In the genomic region with DNA sequence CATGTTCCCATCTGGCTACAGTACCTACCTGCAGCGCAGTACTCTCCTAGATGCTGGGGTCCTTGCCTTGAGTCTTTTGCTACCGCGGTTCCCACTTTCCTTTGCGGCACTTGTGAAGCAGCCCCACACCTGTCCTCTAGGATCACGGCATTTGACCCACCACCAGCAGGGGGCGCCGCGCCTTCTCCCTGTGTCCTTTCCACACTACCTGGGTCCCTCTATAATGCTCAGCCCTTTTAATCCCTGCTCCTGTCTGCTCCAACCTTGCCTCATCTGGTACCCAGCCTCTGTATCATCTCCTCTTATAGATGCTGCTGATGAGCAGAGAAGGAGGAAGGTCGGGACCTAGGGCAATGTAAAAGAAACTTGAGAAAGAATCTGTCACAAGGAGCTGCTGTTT, we compare ENCODE assay signal across 8 mouse cellular contexts. TPM values are rescaled to one million over a fixed set of nuclear protein-coding genes. Genes with fewer than 3 reads are reported as not detected.
DNase-seq lines count a peak whose midpoint lies in the region; ATAC-seq and TF ChIP-seq lines count a peak whose summit lies in the region.

No protein-coding gene starts in this region.

- no peaks in the 10 kb centered on the region for H3K9me3 ChIP-seq in liver, embryonic 12.5 days (replicated peaks)
- no peaks in the 10 kb centered on the region for H3K9me3 ChIP-seq in lung, postnatal 0 days (ENCODE audit: low read length)
- no peaks in the 10 kb centered on the region for H3K9me3 ChIP-seq in stomach, postnatal 0 days (ENCODE audit: control insufficient read depth, low read length)

- H3K79me2 ChIP-seq in liver, adult 2 months (ENCODE audit: control insufficient read depth, insufficient read depth, low read length), result no peaks in the 10 kb centered on the region

- TF ChIP-seq CTCF in liver, adult 2 months (IDR thresholded peaks at IDR 0.05; ENCODE audit: low read depth, low read length), result peak; percentile 76
- TF ChIP-seq CTCF in lung, postnatal 0 days (IDR thresholded peaks at IDR 0.05), result peak; percentile 81
- peak; percentile 80 for TF ChIP-seq CTCF in stomach, postnatal 0 days (IDR thresholded peaks at IDR 0.05; ENCODE audit: low read depth)

- ATAC-seq in liver, embryonic 12.5 days, result no peak
- peak; percentile 70; the same call in 1 of the 2 replicates for ATAC-seq in frontal cortex, adult (ENCODE audit: low TSS enrichment)
- ATAC-seq in lung, postnatal 0 days, result peak; percentile 44; the same call in 1 of the 2 replicates
- ATAC-seq in stomach, postnatal 0 days (ENCODE audit: low FRiP score, low TSS enrichment), result no peak

- no peak for TF ChIP-seq POLR2A in liver, adult 2 months (IDR thresholded peaks at IDR 0.05; ENCODE audit: extremely low read depth, insufficient read depth, low read length)

- no peak overlapping the region for H3K4me2 ChIP-seq in liver, embryonic 12.5 days
- H3K4me2 ChIP-seq in lung, postnatal 0 days (replicated peaks; ENCODE audit: low read depth, low read length), result no peak overlapping the region
- no peak overlapping the region for H3K4me2 ChIP-seq in stomach, postnatal 0 days (replicated peaks; ENCODE audit: low read depth)

- no peak overlapping the region for H3K4me3 ChIP-seq in liver, adult 2 months (ENCODE audit: insufficient read depth, low read depth, low read length)
- H3K4me3 ChIP-seq in liver, embryonic 12.5 days, result no peak overlapping the region
- H3K4me3 ChIP-seq in lung, postnatal 0 days (ENCODE audit: low read depth, low read length), result no peak overlapping the region
- no peak overlapping the region for H3K4me3 ChIP-seq in stomach, postnatal 0 days (ENCODE audit: low read depth, low read length)

- WGBS in liver, adult 2 months, result 19% methylated on average over 9 of the region's 9 CpGs
- 16% methylated on average over 9 of the region's 9 CpGs for WGBS in liver, embryonic 12.5 days (ENCODE audit: insufficient replicate concordance)
- 22% methylated on average over 9 of the region's 9 CpGs for WGBS in lung, postnatal 0 days
- WGBS in stomach, postnatal 0 days, result 27% methylated on average over 9 of the region's 9 CpGs

- H3K27ac ChIP-seq in liver, adult 2 months (replicated peaks; ENCODE audit: insufficient read depth, low read depth, low read length), result no peak overlapping the region
- H3K27ac ChIP-seq in liver, embryonic 12.5 days, result no peak overlapping the region
- no peak overlapping the region for H3K27ac ChIP-seq in lung, postnatal 0 days (ENCODE audit: low read length)
- H3K27ac ChIP-seq in stomach, postnatal 0 days (replicated peaks), result no peak overlapping the region

- no peak for DNase-seq in liver, adult 2 months (ENCODE audit: extremely low read depth, low read depth, low spot score)
- peak; percentile 68 to 75 for DNase-seq in adrenal gland, postnatal 36 days
- DNase-seq in kidney, postnatal 14 days, result peak; percentile 62
- peak; percentile 32 for DNase-seq in lung, postnatal 0 days (ENCODE audit: low spot score)
- DNase-seq in stomach, postnatal 0 days (ENCODE audit: low spot score), result peak; percentile 72
- no peak for DNase-seq in adipocyte (ENCODE audit: low spot score)

- TF ChIP-seq EP300 in lung, postnatal 0 days (IDR thresholded peaks at IDR 0.05), result no peak
- TF ChIP-seq EP300 in stomach, postnatal 0 days (optimal IDR thresholded peaks at IDR 0.05), result no peak

- H3K27me3 ChIP-seq in liver, adult 2 months (ENCODE audit: control insufficient read depth, insufficient read depth, low read length), result no peaks in the 10 kb centered on the region
- no peaks in the 10 kb centered on the region for H3K27me3 ChIP-seq in liver, embryonic 12.5 days (replicated peaks)
- H3K27me3 ChIP-seq in lung, postnatal 0 days (replicated peaks; ENCODE audit: insufficient read depth, low read length), result no peaks in the 10 kb centered on the region
- H3K27me3 ChIP-seq in stomach, postnatal 0 days (ENCODE audit: control insufficient read depth, insufficient read depth, low read length), result no peaks in the 10 kb centered on the region

- no peaks in the 10 kb centered on the region for H3K4me1 ChIP-seq in liver, adult 2 months (ENCODE audit: control insufficient read depth, insufficient read depth, low read length)
- H3K4me1 ChIP-seq in liver, embryonic 12.5 days, result no peaks in the 10 kb centered on the region
- no peaks in the 10 kb centered on the region for H3K4me1 ChIP-seq in lung, postnatal 0 days (ENCODE audit: insufficient read depth, low read depth, low read length)
- H3K4me1 ChIP-seq in stomach, postnatal 0 days (replicated peaks; ENCODE audit: control insufficient read depth, insufficient read depth), result no peaks in the 10 kb centered on the region

- no peaks in the 10 kb centered on the region for H3K36me3 ChIP-seq in liver, adult 2 months (ENCODE audit: control insufficient read depth, insufficient read depth, low read length)
- H3K36me3 ChIP-seq in liver, embryonic 12.5 days, result no peaks in the 10 kb centered on the region
- no peaks in the 10 kb centered on the region for H3K36me3 ChIP-seq in lung, postnatal 0 days (ENCODE audit: insufficient read depth, low read length)
- H3K36me3 ChIP-seq in stomach, postnatal 0 days (ENCODE audit: control insufficient read depth, insufficient read depth, low read length), result no peaks in the 10 kb centered on the region

- H3K9ac ChIP-seq in liver, adult 2 months (ENCODE audit: low read depth, low read length), result no peak overlapping the region
- no peak overlapping the region for H3K9ac ChIP-seq in liver, embryonic 12.5 days
- no peak overlapping the region for H3K9ac ChIP-seq in lung, postnatal 0 days (replicated peaks; ENCODE audit: low read depth)
- no peak overlapping the region for H3K9ac ChIP-seq in stomach, postnatal 0 days (ENCODE audit: low read length)

RNA-seq across cellular contexts. Expression of a gene that starts 53.9 kb away (rescaled TPM):
- 0.46 and 0.67 TPM in 2 replicates for total RNA-seq in liver, adult 2 months (2014; rRNA removed)
- 1.1 and 2.3 TPM in 2 replicates for polyA plus RNA-seq in liver, adult 2 months (2012; rRNA removed)
- polyA plus RNA-seq in liver, embryonic 12.5 days (2016; fragmentation: Nextera tagmentation; extraction: Ambion mirVana), result 6.1 and 7.4 TPM in 2 replicates
- total RNA-seq in adrenal gland, postnatal 36 days (2021), result 10 to 100 TPM in 1 of 2 experiments, 1 to 10 TPM in 1; 8.6 to 12.1 TPM
- 9.1 and 10.3 TPM in 2 replicates for polyA plus RNA-seq in lung, postnatal 0 days (2015; fragmentation: Nextera tagmentation; extraction: Ambion mirVana)
- 6.4 and 7.0 TPM in 2 replicates for polyA plus RNA-seq in stomach, postnatal 0 days (2015; fragmentation: Nextera tagmentation; extraction: Ambion mirVana)

Comparison
In these comparisons a context has a peak if more than half of its experiments do, and no peak if none do; other contexts are left out.
1. DNase-seq: peak in adrenal gland, postnatal 36 days (2 of 2), kidney, postnatal 14 days (single experiment), lung, postnatal 0 days (single experiment) and stomach, postnatal 0 days (single experiment); none in liver, adult 2 months (single experiment) and adipocyte (single experiment).
2. ATAC-seq: peak in frontal cortex, adult (single experiment) and lung, postnatal 0 days (single experiment); none in liver, embryonic 12.5 days (single experiment) and stomach, postnatal 0 days (single experiment).
3. Peak in every context shown above with its lines, with median percentiles within 50 percentile points of each other: CTCF ChIP-seq.